Mouse (Mus musculus): ENCODE results near the gene Cotl1.

Gene Cotl1

DNA sequence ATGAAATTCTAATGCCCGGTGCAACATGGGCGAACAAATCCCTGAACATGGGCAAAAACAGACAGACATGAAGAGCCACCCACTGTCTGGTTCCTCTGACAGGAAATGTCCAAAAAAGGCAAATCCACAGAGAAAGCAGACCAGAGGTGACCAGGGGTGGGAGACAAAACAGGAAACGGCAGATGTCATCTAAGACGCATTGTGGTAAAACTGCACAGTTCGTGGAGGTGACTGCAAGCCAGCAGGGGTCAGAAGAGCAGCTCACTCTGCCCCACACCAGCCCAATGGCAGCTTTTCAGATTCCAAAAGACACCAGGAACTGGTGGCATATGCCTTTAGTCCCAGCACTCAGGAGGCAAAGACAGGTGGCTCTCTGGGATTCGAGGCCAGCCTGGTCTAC, 28.4 kb downstream of the Cotl1 start:
- ChIA-PET POLR2A (interaction anchor here in 3 of 4 experiments (0.6 to 2.0 kb wide), 9 partner anchors 8 to 306 kb away, joined by 3 to 5 read pairs (median 3); partner anchors contain the start of gene Cotl1 (in 1 of the 3)), CTCF (interaction anchor here (0.6 to 1.1 kb wide), 7 partner anchors 9 to 75 kb away, joined by 3 read pairs; no protein-coding TSS in a partner anchor)

- CTCF ChIA-PET, result interaction anchor here in 3 of 4 experiments (0.6 to 2.6 kb wide), 6 partner anchors 9 to 122 kb away, joined by 3 to 12 read pairs (median 4); no protein-coding TSS in a partner anchor
- POLR2A ChIA-PET, result interaction anchor here in 3 of 4 experiments (1.0 to 2.0 kb wide), 6 partner anchors 8 to 51 kb away, joined by 3 to 5 read pairs (median 3); partner anchors contain the start of gene Klhl36 (in 1 of the 3)
Observed at GRCm38 (mm10) chr8:119810953-119811499, 29.3 kb downstream of the Cotl1 start.

DNA sequence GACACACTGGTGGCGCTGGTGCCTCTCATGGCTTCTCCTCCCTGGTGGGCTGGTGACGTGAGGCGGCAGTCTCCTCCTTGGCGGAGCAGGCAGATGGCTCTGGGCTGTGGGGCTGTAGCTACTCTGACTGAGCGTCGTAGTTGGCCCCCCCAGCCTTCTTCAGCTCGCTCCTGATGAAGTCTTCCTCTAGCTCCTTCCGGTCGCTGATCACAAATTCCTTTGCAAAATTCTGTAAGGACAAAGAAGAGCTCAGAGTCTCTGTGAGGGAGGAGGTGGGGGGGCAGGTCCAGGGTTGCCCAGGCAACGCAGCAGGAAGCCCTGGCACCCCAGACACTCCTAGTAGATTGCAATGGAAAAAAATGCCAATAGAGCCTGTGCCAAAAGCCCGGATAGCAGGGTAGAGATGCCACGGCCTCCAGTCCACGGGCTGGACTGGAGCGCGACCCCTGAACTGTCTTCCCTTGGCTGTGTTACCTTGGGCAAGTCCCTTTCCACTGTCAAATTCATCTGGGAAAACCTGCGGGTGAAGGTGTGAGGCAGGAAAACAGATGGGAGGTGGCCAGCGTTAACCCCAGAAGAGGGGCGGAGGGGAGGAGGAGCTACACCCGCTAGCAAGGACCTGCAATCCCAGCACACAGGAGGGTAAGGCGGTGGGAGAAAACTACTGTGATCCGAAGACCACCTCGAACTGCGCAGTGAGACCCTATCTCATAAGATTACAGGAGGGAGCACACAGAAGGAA, 30.0 kb downstream of the Cotl1 start:
- ChIA-PET POLR2A (interaction anchor here in 3 of 4 experiments (0.5 to 2.0 kb wide), 10 partner anchors 9 to 789 kb away, joined by 3 to 9 read pairs (median 4); partner anchors contain the start of gene Klhl36 (in 1 of the 3)), CTCF (interaction anchor here in 3 of 4 experiments (0.6 to 2.6 kb wide), 7 partner anchors 8 to 122 kb away, joined by 3 to 12 read pairs (median 4); no protein-coding TSS in a partner anchor)

DNA sequence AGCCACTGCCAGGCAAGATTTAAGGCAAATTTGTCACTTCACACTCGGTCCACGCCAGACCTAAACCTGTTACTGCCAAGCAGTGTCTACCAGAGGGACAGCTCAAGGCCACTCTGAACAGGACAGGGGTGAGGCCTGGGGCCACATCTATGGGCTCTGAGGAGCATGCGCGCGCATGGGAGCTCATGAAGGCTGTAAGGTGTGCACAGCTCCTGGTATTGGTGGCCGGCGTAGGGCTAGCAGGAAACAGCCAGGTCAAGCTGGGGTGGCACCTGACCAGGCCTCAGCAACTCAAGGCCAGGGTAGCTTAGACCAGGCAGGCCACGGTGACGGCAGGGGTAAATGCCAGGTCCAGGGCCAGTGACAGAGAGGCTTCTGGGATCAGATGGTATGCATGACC, 30.7 kb downstream of the Cotl1 start:
- ChIA-PET CTCF (interaction anchor here in 2 of 4 experiments (1.1 to 2.6 kb wide), 2 partner anchors 28 to 30 kb away, joined by 4 to 12 read pairs; no protein-coding TSS in a partner anchor), POLR2A (interaction anchor here in 3 of 4 experiments (0.5 to 1.5 kb wide), 8 partner anchors 10 to 251 kb away, joined by 3 to 6 read pairs (median 3); partner anchors contain the start of gene Klhl36 (in 1 of the 3))

DNA sequence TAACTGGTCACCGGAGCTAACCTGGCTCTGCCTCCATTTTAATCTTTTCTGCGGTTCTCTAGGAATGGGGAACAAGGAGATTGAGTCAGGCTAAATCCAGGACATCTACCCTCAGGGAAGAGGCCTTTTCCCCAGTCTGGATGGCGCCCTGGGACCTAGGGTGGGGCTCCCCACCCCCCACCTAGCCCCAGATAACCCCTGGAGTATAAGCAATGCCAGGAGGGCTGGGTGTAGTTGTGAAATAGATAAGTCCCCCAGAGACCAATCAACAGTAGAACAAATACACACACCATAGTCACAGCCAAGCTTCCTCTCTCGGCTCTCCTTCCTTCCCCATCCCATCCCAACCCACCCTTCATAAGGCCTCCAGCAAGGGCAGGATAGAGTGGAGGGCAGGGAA, 32.7 kb downstream of the Cotl1 start:
- ChIA-PET POLR2A (interaction anchor here in 2 of 4 experiments (0.7 to 1.1 kb wide), 3 partner anchors 9 to 121 kb away, joined by 3 read pairs; no protein-coding TSS in a partner anchor), CTCF (interaction anchor here in 2 of 4 experiments (0.6 to 0.8 kb wide), 2 partner anchors 8 to 9 kb away, joined by 3 to 4 read pairs; no protein-coding TSS in a partner anchor)

DNA sequence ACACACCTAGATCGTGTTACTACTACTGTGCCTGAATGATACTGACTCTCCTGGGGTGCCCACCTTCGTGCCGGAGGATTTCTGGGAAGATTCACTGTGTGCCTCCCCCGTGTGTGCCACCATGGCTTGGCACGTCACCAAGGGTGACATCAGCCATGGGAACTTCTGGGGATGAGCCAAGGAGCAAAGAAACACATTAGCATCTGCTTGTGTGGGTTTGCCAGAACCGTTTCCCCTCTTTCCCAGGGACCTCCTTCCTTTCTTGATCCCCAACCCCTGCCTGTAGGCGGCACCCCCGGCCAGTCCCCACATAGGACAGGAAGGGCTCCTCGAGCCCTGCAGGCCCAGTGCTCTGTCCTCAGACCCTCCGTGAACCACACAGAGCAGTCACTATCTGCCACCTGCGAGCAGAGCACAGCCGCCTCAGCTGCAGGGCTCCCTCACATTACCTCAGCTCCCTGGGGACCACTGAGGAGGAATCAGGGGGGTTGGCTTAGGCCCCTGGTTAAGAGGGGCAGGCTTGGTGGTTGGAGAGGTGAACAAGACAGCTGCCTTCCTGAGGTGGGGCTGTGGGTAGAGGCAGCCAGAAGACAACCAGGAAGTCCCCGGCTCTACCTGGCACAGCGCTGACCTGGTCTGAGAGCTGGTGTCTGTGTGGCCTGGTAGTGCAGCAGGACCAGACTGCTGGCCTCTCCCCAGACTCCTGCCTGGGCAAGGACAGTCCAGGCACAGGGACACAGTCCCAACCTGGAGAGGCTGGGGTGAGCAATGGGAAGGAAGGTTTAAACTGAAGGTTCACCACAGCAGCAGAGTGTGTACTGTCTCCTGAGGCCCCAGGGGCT, 33.7 kb downstream of the Cotl1 start:
- POLR2A ChIA-PET, result interaction anchor here in 2 of 4 experiments (0.6 to 0.8 kb wide), 3 partner anchors 8 to 120 kb away, joined by 3 to 5 read pairs (median 3); no protein-coding TSS in a partner anchor

GRCm38 (mm10) chr8:119805275-119805674, 35.1 kb downstream of the Cotl1 start:
- CTCF ChIA-PET, result interaction anchor here (0.6 to 1.2 kb wide), 5 partner anchors 9 to 119 kb away, joined by 3 to 4 read pairs (median 3); no protein-coding TSS in a partner anchor
- POLR2A ChIA-PET, result interaction anchor here in 2 of 4 experiments (0.7 to 1.5 kb wide), 2 partner anchors 13 to 167 kb away, joined by 3 read pairs; no protein-coding TSS in a partner anchor

More for the DNA sequence above, 33.7 kb downstream of the Cotl1 start:
- CTCF ChIA-PET, result interaction anchor here in 3 of 4 experiments (0.8 to 0.9 kb wide), 3 partner anchors 8 to 33 kb away, joined by 3 to 4 read pairs (median 3); partner anchors contain the start of gene Tldc1 (in 1 of the 3)

DNA sequence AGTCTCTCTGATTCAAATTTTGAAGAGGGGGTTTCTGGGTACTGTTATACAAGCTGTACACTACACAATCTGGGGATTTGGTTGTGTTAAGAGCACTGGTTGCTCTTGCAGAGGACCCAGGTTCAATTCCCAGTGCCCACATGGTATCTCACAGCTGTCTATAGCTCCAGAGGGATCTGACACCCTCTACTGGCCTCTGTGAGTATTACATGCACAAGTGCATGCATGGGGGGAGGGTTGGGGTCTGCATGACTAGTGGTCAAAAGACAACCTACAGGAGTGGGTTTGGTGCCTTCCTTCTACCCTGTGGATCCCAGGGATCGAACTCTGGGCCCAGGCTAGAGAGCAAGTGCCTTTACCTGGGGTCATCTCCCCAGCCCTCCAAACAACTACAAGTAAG, 37.8 kb downstream of the Cotl1 start:
- ChIA-PET POLR2A (interaction anchor here in 2 of 4 experiments (0.6 to 1.3 kb wide), 4 partner anchors 18 to 33 kb away, joined by 3 to 4 read pairs (median 3); no protein-coding TSS in a partner anchor), CTCF (interaction anchor here (0.5 to 2.2 kb wide), 49 partner anchors 8 to 1267 kb away, joined by 3 to 20 read pairs (median 4); partner anchors contain the start of genes Tldc1 (in 3 of the 4), 6430548M08Rik (in 1 of the 4), Cotl1 (in 1 of the 4) and Klhl36 (in 1 of the 4))

GRCm38 (mm10) chr8:119801168-119801567, 39.2 kb downstream of the Cotl1 start:
- ChIA-PET POLR2A (interaction anchor here in 1 of 4 experiments (1.1 kb wide), 1 partner anchor 20 kb away, joined by 3 read pairs; no protein-coding TSS in a partner anchor), CTCF (interaction anchor here (0.5 to 2.1 kb wide), 7 partner anchors 8 to 1650 kb away, joined by 3 to 19 read pairs (median 4); no protein-coding TSS in a partner anchor)

GRCm38 (mm10) chr8:119798965-119799264, 41.4 kb downstream of the Cotl1 start:
- ChIA-PET CTCF (interaction anchor here in 3 of 4 experiments (0.7 to 2.4 kb wide), 8 partner anchors 8 to 89 kb away, joined by 3 to 10 read pairs (median 4); no protein-coding TSS in a partner anchor), POLR2A (interaction anchor here in 2 of 4 experiments (1.1 to 2.0 kb wide), 5 partner anchors 8 to 42 kb away, joined by 3 to 7 read pairs (median 4); partner anchors contain the start of gene Cotl1 (in 1 of the 2))

DNA sequence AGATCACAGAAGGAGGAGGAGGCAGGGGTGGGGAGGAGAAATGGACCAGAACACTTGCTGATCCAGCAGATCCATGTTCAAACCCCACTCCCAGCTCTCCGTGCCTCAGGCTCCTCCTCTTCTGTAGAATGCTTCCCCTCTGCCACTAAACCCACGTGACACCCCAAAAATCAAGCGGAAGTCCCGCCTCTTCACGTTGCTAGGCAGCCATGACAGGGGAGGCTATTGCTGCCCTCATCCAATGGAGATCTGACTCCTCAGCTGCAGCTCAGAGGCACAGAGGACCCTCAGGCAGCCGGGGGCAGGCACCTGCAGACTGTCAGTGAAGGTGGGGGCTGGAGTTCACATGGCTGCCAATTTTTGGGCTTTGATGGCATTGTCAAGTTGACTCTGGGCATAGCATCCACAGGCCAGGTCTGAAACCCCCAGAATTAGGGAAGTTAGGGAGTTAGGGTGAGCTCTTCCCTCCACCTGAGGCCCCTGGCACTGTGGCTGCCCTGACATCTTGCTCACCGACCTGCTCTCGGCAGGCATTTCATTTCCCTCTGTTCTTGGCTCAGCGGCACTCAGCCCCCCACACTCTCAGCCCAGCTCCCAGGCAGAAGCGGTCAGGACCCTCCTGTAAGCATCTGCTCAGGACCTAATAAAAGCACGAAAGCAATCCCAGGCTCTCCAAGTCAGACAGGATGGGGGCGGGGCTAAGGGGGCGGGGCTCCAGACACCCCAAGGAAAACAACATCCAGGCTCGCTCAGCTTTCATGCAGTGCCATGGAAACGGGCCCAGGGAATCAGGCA, 42.0 kb downstream of the Cotl1 start:
- ChIA-PET CTCF (interaction anchor here (0.5 to 2.4 kb wide), 15 partner anchors 9 to 579 kb away, joined by 3 to 10 read pairs (median 4); partner anchors contain the start of gene Tldc1 (in 1 of the 4)), POLR2A (interaction anchor here in 3 of 4 experiments (0.5 to 2.0 kb wide), 11 partner anchors 9 to 632 kb away, joined by 3 to 7 read pairs (median 3); partner anchors contain the start of gene Cotl1 (in 1 of the 3))

GRCm38 (mm10) chr8:119795651-119796050, 44.7 kb downstream of the Cotl1 start:
- POLR2A ChIA-PET, result interaction anchor here in 2 of 4 experiments (1.1 to 1.5 kb wide), 3 partner anchors 13 to 34 kb away, joined by 3 to 5 read pairs (median 4); partner anchors contain the start of gene Tldc1 (in 1 of the 2)

GRCm38 (mm10) chr8:119794689-119795088, 45.7 kb downstream of the Cotl1 start:
- CTCF ChIA-PET, result interaction anchor here in 3 of 4 experiments (0.6 to 1.6 kb wide), 9 partner anchors 12 to 133 kb away, joined by 3 to 8 read pairs (median 3); partner anchors contain the start of gene Tldc1 (in 1 of the 3)
- POLR2A ChIA-PET, result interaction anchor here in 3 of 4 experiments (0.7 to 1.5 kb wide), 7 partner anchors 12 to 136 kb away, joined by 3 to 9 read pairs (median 3); partner anchors contain the start of gene Tldc1 (in 1 of the 3)

More at GRCm38 (mm10) chr8:119795651-119796050, 44.7 kb downstream of the Cotl1 start:
- CTCF ChIA-PET, result interaction anchor here in 3 of 4 experiments (1.0 to 1.6 kb wide), 5 partner anchors 13 to 132 kb away, joined by 3 to 7 read pairs (median 3); partner anchors contain the start of gene Tldc1 (in 1 of the 3)

DNA sequence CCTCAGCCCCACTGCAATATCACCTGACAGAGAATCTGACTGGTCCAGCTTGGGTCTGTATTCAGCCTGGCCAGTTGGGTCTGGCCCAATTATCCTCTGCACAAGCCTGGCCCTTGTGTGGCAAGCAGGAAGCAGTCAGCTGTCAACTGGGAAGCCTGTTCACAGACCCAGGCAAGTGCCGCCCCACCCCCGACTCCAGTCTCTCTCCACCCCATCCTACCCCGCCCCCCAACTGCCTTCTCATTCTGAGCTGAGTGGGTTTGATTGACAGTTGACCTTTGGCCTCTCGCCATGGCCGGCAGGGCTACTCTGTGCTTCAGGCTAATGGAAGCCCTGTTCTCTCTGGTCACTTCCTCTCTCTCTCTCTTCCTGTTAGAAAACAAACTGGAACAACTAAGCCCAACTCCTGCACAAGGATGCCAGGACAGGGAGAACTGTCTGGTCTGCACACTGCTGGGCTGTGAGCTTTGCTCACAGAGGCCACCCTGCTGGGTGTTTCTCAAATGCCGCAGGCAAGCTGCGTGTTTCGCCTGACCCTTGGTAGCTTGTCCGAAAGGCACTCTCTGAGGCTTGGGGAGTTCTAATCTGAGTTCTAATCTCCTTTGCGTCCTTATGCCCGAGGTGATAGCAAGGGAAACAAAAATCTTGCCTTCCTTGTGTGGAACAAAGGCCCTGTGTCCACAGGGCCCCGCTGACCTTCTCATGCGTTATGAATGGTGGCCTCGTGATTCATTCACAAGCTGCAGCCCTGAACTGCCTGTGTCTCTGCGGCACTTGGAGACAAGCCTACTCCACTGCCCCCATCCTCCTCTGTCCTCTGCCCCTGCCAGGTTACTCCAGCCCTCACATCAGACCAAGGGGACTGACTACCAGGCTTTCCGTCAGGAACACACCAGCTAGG, 48.3 kb downstream of the Cotl1 start:
- POLR2A ChIA-PET, result interaction anchor here in 1 of 4 experiments (0.8 to 1.1 kb wide), 2 partner anchors 12 to 47 kb away, joined by 3 read pairs; no protein-coding TSS in a partner anchor

DNA sequence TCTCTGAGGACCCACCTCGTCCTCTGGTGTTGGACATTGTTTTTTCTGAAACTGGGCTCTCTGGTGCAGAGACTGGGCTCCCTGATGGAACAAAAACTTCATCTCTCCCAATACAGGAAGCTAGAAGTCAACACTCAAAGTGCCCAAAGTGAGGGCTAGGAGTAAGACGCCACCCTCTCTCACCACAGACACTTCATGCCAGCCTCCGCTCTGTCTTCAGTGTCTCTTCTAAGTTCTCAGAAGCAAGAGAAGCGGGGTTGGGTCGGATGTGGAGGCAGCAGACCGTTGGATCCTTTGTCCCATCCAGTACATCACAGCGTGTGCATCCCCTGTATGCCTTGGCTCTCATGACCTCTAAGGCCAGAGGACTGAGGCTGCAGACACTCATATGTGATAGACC, 50.8 kb downstream of the Cotl1 start:
- ChIA-PET POLR2A (no interaction called here), CTCF (interaction anchor here (0.6 to 2.3 kb wide), 7 partner anchors 10 to 406 kb away, joined by 3 to 6 read pairs (median 4); partner anchors contain the start of gene Tldc1 (in 1 of the 4))

More for the DNA sequence above, 48.3 kb downstream of the Cotl1 start:
- CTCF ChIA-PET, result interaction anchor here (0.5 to 3.0 kb wide), 18 partner anchors 9 to 642 kb away, joined by 3 to 25 read pairs (median 5); partner anchors contain the start of gene Tldc1 (in 1 of the 4)

All from embryonic stem cell, embryonic (primary cell).